Mouse (Mus musculus): ENCODE measurements around the gene Agap3. TPM values are rescaled to one million over a fixed set of nuclear protein-coding genes. Genes with fewer than 3 reads are reported as not detected.

The Agap3 gene
- polyA plus RNA-seq, 1 experiment from 2014 or later, result 21.9 TPM

DNA sequence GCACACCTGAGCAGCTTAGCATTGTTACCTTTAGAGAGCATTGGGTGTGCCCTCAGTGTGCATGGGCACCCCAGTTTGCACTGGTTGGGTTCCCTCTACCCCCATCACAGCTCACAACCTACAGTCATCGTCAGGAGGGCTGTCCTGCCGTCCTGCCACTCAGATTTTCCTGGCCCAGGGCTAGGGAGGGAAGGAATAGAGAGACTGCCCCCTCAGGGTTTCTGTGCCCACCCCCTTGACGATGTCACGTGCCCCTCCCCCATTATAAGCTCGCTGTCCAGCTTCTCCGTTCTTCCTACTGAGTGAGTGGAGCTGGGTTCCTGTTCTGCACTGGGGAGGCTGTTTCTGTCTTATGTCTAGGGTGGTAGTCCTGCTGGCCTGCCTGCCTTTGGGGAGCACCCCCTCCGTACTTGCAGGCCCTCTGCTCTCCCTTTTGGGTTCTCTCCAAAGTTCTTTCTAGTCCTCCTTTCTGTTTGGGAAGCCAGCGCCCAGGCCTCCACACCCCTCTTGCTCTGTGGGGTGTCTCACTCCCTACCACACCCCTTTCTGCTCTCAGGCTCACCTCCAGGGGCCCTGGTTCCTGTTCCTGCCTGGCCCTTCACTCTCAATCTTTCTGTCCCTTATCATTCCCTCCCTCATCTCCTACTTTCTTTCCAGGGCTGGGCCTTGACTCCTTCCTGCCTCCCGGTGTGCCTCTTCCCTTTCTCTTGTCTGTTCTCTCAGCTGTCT lies 25.3 kb upstream of the Agap3 start:
- no peak for ATAC-seq (ENCODE audit: low FRiP score, low TSS enrichment)

DNA sequence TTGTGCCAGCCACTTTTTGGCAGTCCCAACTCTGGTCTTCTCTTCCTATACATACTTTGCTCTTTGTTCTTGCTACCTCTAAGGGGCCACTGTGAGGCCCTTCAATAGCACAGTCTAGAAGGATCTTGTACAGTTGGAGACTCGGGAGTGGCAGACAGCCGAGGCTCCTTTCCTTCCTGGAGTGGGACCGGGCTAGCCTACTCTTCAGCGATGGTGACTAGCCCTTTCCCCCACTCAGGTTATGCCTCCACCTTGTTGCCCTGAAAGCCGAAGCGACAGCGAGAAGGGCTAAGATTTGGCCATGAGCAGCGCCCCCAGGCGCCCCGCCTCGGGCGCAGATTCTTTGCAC lies 24.7 kb upstream of the Agap3 start:
- ATAC-seq (ENCODE audit: low FRiP score, low TSS enrichment) (no peak), DNase-seq (ENCODE audit: low spot score) (peak; percentile 51)
- Histone ChIP-seq H3K9me3 (ENCODE audit: control insufficient read depth, low read length) (no peaks in the 10 kb centered on the region), H3K4me1 (replicated peaks; ENCODE audit: control insufficient read depth, insufficient read depth) (no peaks in the 10 kb centered on the region; the same call in none of the 2 replicates), H3K4me2 (replicated peaks; ENCODE audit: low read depth) (peak overlapping the region; percentile 88), H3K36me3 (ENCODE audit: control insufficient read depth, insufficient read depth, low read length) (peaks cover 25% of the 10 kb centered on the region), H3K4me3 (ENCODE audit: low read depth, low read length) (no peak overlapping the region; the same call in 1 of the 2 replicates), H3K9ac (ENCODE audit: low read length) (0 out of 2 replicates have a peak overlapping the region, but pooled peaks have one; percentile 76), H3K27me3 (ENCODE audit: control insufficient read depth, insufficient read depth, low read length) (no peaks in the 10 kb centered on the region), H3K27ac (replicated peaks) (peak overlapping the region; percentile 94)
- TF ChIP-seq CTCF (IDR thresholded peaks at IDR 0.05; ENCODE audit: low read depth) (0 out of 2 replicates have a peak, but pooled peaks have one; percentile 9), EP300 (optimal IDR thresholded peaks at IDR 0.05) (no peak)
- 28% methylated on average over 12 of the region's 12 CpGs for WGBS

More for the DNA sequence above, 25.3 kb upstream of the Agap3 start:
- Histone ChIP-seq H3K9me3 (ENCODE audit: control insufficient read depth, low read length) (no peaks in the 10 kb centered on the region), H3K4me3 (ENCODE audit: low read depth, low read length) (peak overlapping the region; percentile 68), H3K4me2 (replicated peaks; ENCODE audit: low read depth) (peak overlapping the region; percentile 88), H3K27me3 (ENCODE audit: control insufficient read depth, insufficient read depth, low read length) (no peaks in the 10 kb centered on the region), H3K4me1 (replicated peaks; ENCODE audit: control insufficient read depth, insufficient read depth) (no peaks in the 10 kb centered on the region; the same call in none of the 2 replicates), H3K9ac (ENCODE audit: low read length) (peak overlapping the region; percentile 76), H3K27ac (replicated peaks) (peak overlapping the region; percentile 94), H3K36me3 (ENCODE audit: control insufficient read depth, insufficient read depth, low read length) (peaks cover 20% of the 10 kb centered on the region)
- DNase-seq (ENCODE audit: low spot score), result peak; percentile 58
- TF ChIP-seq EP300 (optimal IDR thresholded peaks at IDR 0.05) (no peak), CTCF (IDR thresholded peaks at IDR 0.05; ENCODE audit: low read depth) (no peak)
- WGBS, result 17% methylated on average over 9 of the region's 9 CpGs

DNA sequence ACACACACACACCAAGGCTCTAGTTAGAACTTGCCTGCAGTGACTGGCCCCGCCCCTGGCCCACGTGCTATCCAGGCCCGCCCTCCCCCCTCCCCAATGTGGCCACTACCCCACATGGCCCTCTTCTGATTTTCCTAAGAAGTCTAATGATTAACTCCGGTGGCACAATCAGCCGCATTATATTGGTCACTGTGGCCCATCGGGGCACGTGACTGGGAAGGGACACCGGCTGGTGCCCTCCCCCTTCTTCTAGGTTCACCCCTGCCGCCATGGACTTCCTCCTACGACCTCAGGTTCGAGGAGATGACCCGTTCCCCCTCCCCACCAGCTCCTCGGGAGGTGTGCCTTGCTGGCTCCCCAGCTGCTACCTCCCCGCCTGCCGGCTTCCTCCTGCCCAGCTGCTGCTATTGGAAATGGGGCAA lies 24.0 kb upstream of the Agap3 start:
- Histone ChIP-seq H3K4me3 (ENCODE audit: low read depth, low read length) (peak overlapping the region; percentile 30), H3K27me3 (ENCODE audit: control insufficient read depth, insufficient read depth, low read length) (no peaks in the 10 kb centered on the region), H3K9me3 (ENCODE audit: control insufficient read depth, low read length) (no peaks in the 10 kb centered on the region), H3K4me2 (replicated peaks; ENCODE audit: low read depth) (peak overlapping the region; percentile 88), H3K4me1 (replicated peaks; ENCODE audit: control insufficient read depth, insufficient read depth) (no peaks in the 10 kb centered on the region; the same call in none of the 2 replicates), H3K9ac (ENCODE audit: low read length) (peak overlapping the region; percentile 38), H3K27ac (replicated peaks) (peak overlapping the region; percentile 79), H3K36me3 (ENCODE audit: control insufficient read depth, insufficient read depth, low read length) (peaks cover 31% of the 10 kb centered on the region)
- ATAC-seq (ENCODE audit: low FRiP score, low TSS enrichment) (peak; percentile 56), DNase-seq (ENCODE audit: low spot score) (peak; percentile 94)
- TF ChIP-seq CTCF (IDR thresholded peaks at IDR 0.05; ENCODE audit: low read depth) (no peak), EP300 (optimal IDR thresholded peaks at IDR 0.05) (no peak)
- 18% methylated on average over 14 of the region's 15 CpGs for WGBS

DNA sequence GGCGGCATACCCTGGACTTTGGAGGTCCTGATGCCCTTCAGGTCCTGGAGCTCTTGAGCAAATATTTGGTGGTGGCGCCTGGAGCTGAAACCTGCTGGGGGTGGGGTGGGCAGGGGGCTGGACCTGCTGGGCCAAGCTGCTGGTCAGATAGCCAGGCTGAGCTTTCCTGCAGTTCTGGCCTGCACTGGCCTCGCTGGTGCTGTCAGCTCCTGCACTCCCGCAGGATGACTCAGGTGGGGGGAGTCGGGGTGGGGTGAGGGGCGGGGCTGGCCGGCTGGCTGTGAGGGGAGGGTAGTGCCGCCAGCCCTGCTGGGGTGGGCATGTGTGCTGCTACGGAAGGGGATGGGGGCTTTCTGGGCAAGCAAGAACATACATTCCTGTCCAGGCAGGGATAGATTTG lies 23.4 kb upstream of the Agap3 start:
- Histone ChIP-seq H3K4me2 (replicated peaks; ENCODE audit: low read depth) (peak overlapping the region; percentile 55), H3K27me3 (ENCODE audit: control insufficient read depth, insufficient read depth, low read length) (no peaks in the 10 kb centered on the region), H3K9me3 (ENCODE audit: control insufficient read depth, low read length) (no peaks in the 10 kb centered on the region), H3K4me3 (ENCODE audit: low read depth, low read length) (peak overlapping the region; percentile 30), H3K27ac (replicated peaks) (peak overlapping the region; percentile 79; the same call in 1 of the 2 replicates), H3K4me1 (replicated peaks; ENCODE audit: control insufficient read depth, insufficient read depth) (no peaks in the 10 kb centered on the region; the same call in none of the 2 replicates), H3K36me3 (ENCODE audit: control insufficient read depth, insufficient read depth, low read length) (peaks cover 35% of the 10 kb centered on the region), H3K9ac (ENCODE audit: low read length) (peak overlapping the region; percentile 38)
- TF ChIP-seq EP300 (optimal IDR thresholded peaks at IDR 0.05) (no peak), CTCF (IDR thresholded peaks at IDR 0.05; ENCODE audit: low read depth) (no peak)
- DNase-seq (ENCODE audit: low spot score) (peak; percentile 79), ATAC-seq (ENCODE audit: low FRiP score, low TSS enrichment) (no peak)
- WGBS, result 22% methylated on average over 9 of the region's 9 CpGs

DNA sequence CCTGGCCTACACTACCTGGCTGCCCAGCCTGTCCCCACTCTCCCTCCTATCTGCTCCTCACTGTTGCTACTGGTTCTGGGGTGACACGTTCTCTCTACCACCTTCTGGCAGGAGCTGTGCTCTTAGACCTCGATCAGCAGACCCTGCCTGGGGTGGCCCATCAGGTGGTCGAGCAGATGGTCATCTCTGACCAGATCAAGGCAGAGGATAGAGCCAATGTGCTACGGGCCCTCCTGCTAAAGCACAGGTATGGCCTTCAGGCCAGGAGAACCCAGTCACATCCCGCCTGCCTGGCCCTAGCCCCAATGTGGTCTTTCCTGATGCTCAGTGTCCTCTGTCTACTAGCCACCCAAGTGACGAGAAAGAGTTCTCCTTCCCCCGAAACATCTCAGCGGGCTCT lies 18.0 kb upstream of the Agap3 start:
- DNase-seq (ENCODE audit: low spot score) (no peak), ATAC-seq (ENCODE audit: low FRiP score, low TSS enrichment) (no peak)
- TF ChIP-seq CTCF (IDR thresholded peaks at IDR 0.05; ENCODE audit: low read depth) (no peak), EP300 (optimal IDR thresholded peaks at IDR 0.05) (no peak)
- Histone ChIP-seq H3K27me3 (ENCODE audit: control insufficient read depth, insufficient read depth, low read length) (no peaks in the 10 kb centered on the region), H3K4me3 (ENCODE audit: low read depth, low read length) (no peak overlapping the region), H3K36me3 (ENCODE audit: control insufficient read depth, insufficient read depth, low read length) (peaks cover 52% of the 10 kb centered on the region), H3K9me3 (ENCODE audit: control insufficient read depth, low read length) (no peaks in the 10 kb centered on the region), H3K9ac (ENCODE audit: low read length) (no peak overlapping the region), H3K4me1 (replicated peaks; ENCODE audit: control insufficient read depth, insufficient read depth) (no peaks in the 10 kb centered on the region), H3K27ac (replicated peaks) (no peak overlapping the region), H3K4me2 (replicated peaks; ENCODE audit: low read depth) (no peak overlapping the region)
- WGBS, result 90% methylated on average over 8 of the region's 8 CpGs

DNA sequence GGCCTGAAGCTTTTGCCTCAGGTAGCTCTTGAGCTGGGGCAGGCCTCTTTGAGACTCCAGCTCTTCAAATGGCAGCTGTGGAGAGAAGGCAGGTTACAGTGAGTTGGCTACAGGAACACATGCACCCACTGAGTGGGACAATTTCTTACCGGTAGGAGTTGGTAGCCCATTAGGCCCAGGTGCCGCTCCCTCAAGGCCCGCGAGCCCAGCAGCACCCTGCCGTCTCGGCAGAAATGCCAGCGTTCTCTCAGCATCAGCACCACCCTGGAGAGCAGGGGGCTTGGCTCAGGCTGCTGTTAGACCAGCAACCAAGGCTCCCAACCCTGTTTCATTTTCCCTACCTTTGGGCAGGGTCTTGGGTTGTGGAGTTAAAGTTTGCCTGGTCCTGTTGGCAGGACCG lies 10.8 kb upstream of the Agap3 start:
- Histone ChIP-seq H3K27ac (replicated peaks) (no peak overlapping the region), H3K36me3 (ENCODE audit: control insufficient read depth, insufficient read depth, low read length) (peaks cover 27% of the 10 kb centered on the region), H3K4me2 (replicated peaks; ENCODE audit: low read depth) (no peak overlapping the region), H3K9ac (ENCODE audit: low read length) (no peak overlapping the region), H3K4me1 (replicated peaks; ENCODE audit: control insufficient read depth, insufficient read depth) (peaks cover 5% of the 10 kb centered on the region), H3K9me3 (ENCODE audit: control insufficient read depth, low read length) (no peaks in the 10 kb centered on the region), H3K4me3 (ENCODE audit: low read depth, low read length) (no peak overlapping the region), H3K27me3 (ENCODE audit: control insufficient read depth, insufficient read depth, low read length) (no peaks in the 10 kb centered on the region)
- ATAC-seq (ENCODE audit: low FRiP score, low TSS enrichment) (no peak), DNase-seq (ENCODE audit: low spot score) (no peak)
- WGBS, result 92% methylated on average over 8 of the region's 8 CpGs
- no peak for TF ChIP-seq EP300 (optimal IDR thresholded peaks at IDR 0.05)
- TF ChIP-seq CTCF (IDR thresholded peaks at IDR 0.05; ENCODE audit: low read depth), result no peak

Data from stomach, postnatal 0 days (tissue).